In genomic region chr11:69934169-69934568, GRCm38 (mm10) we compare ENCODE assay signal across 8 mouse cellular contexts. TPM values are rescaled to one million over a fixed set of nuclear protein-coding genes. Genes with fewer than 3 reads are reported as not detected.
A peak's percentile ranks its signal among the peaks of the same experiment; 100 is the strongest.
DNase-seq lines count a peak whose midpoint lies in the region; ATAC-seq lines count a peak whose summit lies in the region.

No protein-coding gene starts in this region.

- peaks cover 13% of the 10 kb centered on the region; the same call in 1 of the 2 replicates for H3K27me3 ChIP-seq in embryonic facial prominence, embryonic 15.5 days
- peaks cover 43% of the 10 kb centered on the region for H3K27me3 ChIP-seq in heart, embryonic 10.5 days (ENCODE audit: insufficient read depth, poor library complexity, severe bottlenecking)
- peaks cover 9% of the 10 kb centered on the region; the same call in 1 of the 2 replicates for H3K27me3 ChIP-seq in kidney, embryonic 14.5 days (ENCODE audit: control insufficient read depth, insufficient read depth, low read length)
- peaks cover 50% of the 10 kb centered on the region for H3K27me3 ChIP-seq in liver, embryonic 12.5 days (replicated peaks)
- no peaks in the 10 kb centered on the region for H3K27me3 ChIP-seq in stomach, embryonic 14.5 days (ENCODE audit: control insufficient read depth, insufficient read depth, low read length)

- H3K4me1 ChIP-seq in embryonic facial prominence, embryonic 15.5 days, result peaks cover 45% of the 10 kb centered on the region
- peaks cover 36% of the 10 kb centered on the region for H3K4me1 ChIP-seq in heart, embryonic 10.5 days
- H3K4me1 ChIP-seq in kidney, embryonic 14.5 days (ENCODE audit: control insufficient read depth, insufficient read depth, low read length), result peaks cover 13% of the 10 kb centered on the region
- peaks cover 44% of the 10 kb centered on the region for H3K4me1 ChIP-seq in liver, embryonic 12.5 days
- H3K4me1 ChIP-seq in stomach, embryonic 14.5 days (ENCODE audit: control insufficient read depth, insufficient read depth, low read length), result peaks cover 16% of the 10 kb centered on the region; the same call in 1 of the 2 replicates

- no peak overlapping the region for H3K27ac ChIP-seq in embryonic facial prominence, embryonic 15.5 days (replicated peaks)
- H3K27ac ChIP-seq in heart, embryonic 10.5 days, result 0 out of 2 replicates have a peak overlapping the region, but pooled peaks have one; percentile 22
- no peak overlapping the region for H3K27ac ChIP-seq in kidney, embryonic 14.5 days (ENCODE audit: low read depth, low read length)
- H3K27ac ChIP-seq in liver, embryonic 12.5 days, result no peak overlapping the region; the same call in 1 of the 2 replicates
- H3K27ac ChIP-seq in stomach, embryonic 14.5 days (ENCODE audit: low read length), result no peak overlapping the region

- peak; percentile 90 for DNase-seq in A20 (ENCODE audit: low read depth, low spot score)
- peak; percentile 94 to 96 for DNase-seq in adrenal gland, postnatal 4 days (ENCODE audit: low spot score in 2 of 2)
- peak; percentile 95 for DNase-seq in heart, embryonic 10.5 days (ENCODE audit: low spot score)
- DNase-seq in natural killer cell, adult 2 months (ENCODE audit: low spot score in 2 of 2), result peak; percentile 85 to 89

- no peak overlapping the region for H3K9ac ChIP-seq in embryonic facial prominence, embryonic 15.5 days
- no peak overlapping the region for H3K9ac ChIP-seq in kidney, embryonic 14.5 days (ENCODE audit: low read depth, low read length)
- H3K9ac ChIP-seq in liver, embryonic 12.5 days, result no peak overlapping the region
- no peak overlapping the region for H3K9ac ChIP-seq in stomach, embryonic 14.5 days (replicated peaks; ENCODE audit: low read depth, low read length)

- H3K4me2 ChIP-seq in embryonic facial prominence, embryonic 15.5 days (replicated peaks), result peak overlapping the region; percentile 44
- H3K4me2 ChIP-seq in kidney, embryonic 14.5 days (replicated peaks; ENCODE audit: low read depth, low read length), result peak overlapping the region; percentile 38
- H3K4me2 ChIP-seq in liver, embryonic 12.5 days, result peak overlapping the region; percentile 91
- peak overlapping the region; percentile 34 for H3K4me2 ChIP-seq in stomach, embryonic 14.5 days (replicated peaks; ENCODE audit: low read depth, low read length)

- under 1% methylated on average over 18 of the region's 18 CpGs for WGBS in embryonic facial prominence, embryonic 15.5 days
- 1% methylated on average over 18 of the region's 18 CpGs for WGBS in heart, embryonic 10.5 days
- WGBS in kidney, embryonic 14.5 days, result under 1% methylated on average over 18 of the region's 18 CpGs
- WGBS in liver, embryonic 12.5 days (ENCODE audit: insufficient replicate concordance), result 2% methylated on average over 18 of the region's 18 CpGs
- WGBS in stomach, embryonic 14.5 days, result 1% methylated on average over 18 of the region's 18 CpGs

- H3K4me3 ChIP-seq in embryonic facial prominence, embryonic 15.5 days (replicated peaks), result peak overlapping the region; percentile 26
- peak overlapping the region; percentile 77 for H3K4me3 ChIP-seq in heart, embryonic 10.5 days
- H3K4me3 ChIP-seq in kidney, embryonic 14.5 days (ENCODE audit: low read length), result peak overlapping the region; percentile 11; the same call in 1 of the 2 replicates
- peak overlapping the region; percentile 56 for H3K4me3 ChIP-seq in liver, embryonic 12.5 days
- peak overlapping the region; percentile 5; the same call in 1 of the 2 replicates for H3K4me3 ChIP-seq in stomach, embryonic 14.5 days (ENCODE audit: low read depth, low read length)

- H3K36me3 ChIP-seq in embryonic facial prominence, embryonic 15.5 days, result no peaks in the 10 kb centered on the region
- no peaks in the 10 kb centered on the region for H3K36me3 ChIP-seq in heart, embryonic 10.5 days
- no peaks in the 10 kb centered on the region for H3K36me3 ChIP-seq in kidney, embryonic 14.5 days (ENCODE audit: control insufficient read depth, insufficient read depth, low read length)
- H3K36me3 ChIP-seq in liver, embryonic 12.5 days, result no peaks in the 10 kb centered on the region
- no peaks in the 10 kb centered on the region for H3K36me3 ChIP-seq in stomach, embryonic 14.5 days (ENCODE audit: control insufficient read depth, insufficient read depth, low read length)

- no peaks in the 10 kb centered on the region for H3K9me3 ChIP-seq in embryonic facial prominence, embryonic 15.5 days (replicated peaks)
- H3K9me3 ChIP-seq in heart, embryonic 10.5 days, result no peaks in the 10 kb centered on the region
- H3K9me3 ChIP-seq in kidney, embryonic 14.5 days (ENCODE audit: control insufficient read depth, low read length), result no peaks in the 10 kb centered on the region
- H3K9me3 ChIP-seq in liver, embryonic 12.5 days (replicated peaks), result no peaks in the 10 kb centered on the region
- no peaks in the 10 kb centered on the region for H3K9me3 ChIP-seq in stomach, embryonic 14.5 days (ENCODE audit: control insufficient read depth, low read depth, low read length)

- peak; percentile 30; the same call in 1 of the 2 replicates for ATAC-seq in embryonic facial prominence, embryonic 15.5 days (ENCODE audit: insufficient number of reproducible peaks, low FRiP score, low TSS enrichment, low read depth)
- ATAC-seq in kidney, embryonic 14.5 days (ENCODE audit: low FRiP score, low TSS enrichment), result peak; percentile 53
- peak; percentile 59 for ATAC-seq in liver, embryonic 12.5 days
- peak; percentile 64 for ATAC-seq in stomach, embryonic 14.5 days (ENCODE audit: insufficient number of reproducible peaks, insufficient read depth, low FRiP score, low read depth)

RNA-seq across cellular contexts. Expression of gene Ybx2, which starts 1.4 kb away (rescaled TPM):
- total RNA-seq in adrenal gland, postnatal 4 days (2021), result 10 to 100 TPM in 1 of 2 experiments, 1 to 10 TPM in 1; 9.7 to 20.6 TPM
- 2.7 and 6.2 TPM in 2 replicates for polyA plus RNA-seq in embryonic facial prominence, embryonic 15.5 days (2015; fragmentation: Nextera tagmentation; extraction: Ambion mirVana)
- polyA plus RNA-seq in heart, embryonic 10.5 days (2016; fragmentation: Nextera tagmentation; extraction: Ambion mirVana), result 1.8 and 2.1 TPM in 2 replicates
- 10.1 and 10.7 TPM in 2 replicates for polyA plus RNA-seq in kidney, embryonic 14.5 days (2014; fragmentation: Nextera tagmentation; extraction: Ambion mirVana)
- 0.20 and 0.25 TPM in 2 replicates for polyA plus RNA-seq in liver, embryonic 12.5 days (2016; fragmentation: Nextera tagmentation; extraction: Ambion mirVana)
- polyA plus RNA-seq in stomach, embryonic 14.5 days (2014; fragmentation: Nextera tagmentation; extraction: Ambion mirVana), result 6.6 and 8.9 TPM in 2 replicates

RNA-seq across cellular contexts. Expression of gene Eif5a, which starts 12.4 kb away (rescaled TPM):
- total RNA-seq in adrenal gland, postnatal 4 days (2021), result 100 to 1,000 TPM; 598 to 600 TPM
- polyA plus RNA-seq in embryonic facial prominence, embryonic 15.5 days (2015; fragmentation: Nextera tagmentation; extraction: Ambion mirVana), result 1,531 and 1,570 TPM in 2 replicates
- polyA plus RNA-seq in heart, embryonic 10.5 days (2016; fragmentation: Nextera tagmentation; extraction: Ambion mirVana), result 2,011 and 2,470 TPM in 2 replicates
- polyA plus RNA-seq in kidney, embryonic 14.5 days (2014; fragmentation: Nextera tagmentation; extraction: Ambion mirVana), result 2,108 and 2,169 TPM in 2 replicates
- polyA plus RNA-seq in liver, embryonic 12.5 days (2016; fragmentation: Nextera tagmentation; extraction: Ambion mirVana), result 2,199 and 2,266 TPM in 2 replicates
- polyA plus RNA-seq in stomach, embryonic 14.5 days (2014; fragmentation: Nextera tagmentation; extraction: Ambion mirVana), result 1,510 and 1,553 TPM in 2 replicates

RNA-seq across cellular contexts. Expression of gene Slc2a4, which starts 13.8 kb away (rescaled TPM):
- 10 to 100 TPM; 23.6 to 24.8 TPM for total RNA-seq in adrenal gland, postnatal 4 days (2021)
- polyA plus RNA-seq in embryonic facial prominence, embryonic 15.5 days (2015; fragmentation: Nextera tagmentation; extraction: Ambion mirVana), result 21.1 and 21.7 TPM in 2 replicates
- polyA plus RNA-seq in heart, embryonic 10.5 days (2016; fragmentation: Nextera tagmentation; extraction: Ambion mirVana), result 17.8 and 24.1 TPM in 2 replicates
- 11.7 and 14.1 TPM in 2 replicates for polyA plus RNA-seq in kidney, embryonic 14.5 days (2014; fragmentation: Nextera tagmentation; extraction: Ambion mirVana)
- 14.9 and 17.0 TPM in 2 replicates for polyA plus RNA-seq in liver, embryonic 12.5 days (2016; fragmentation: Nextera tagmentation; extraction: Ambion mirVana)
- polyA plus RNA-seq in stomach, embryonic 14.5 days (2014; fragmentation: Nextera tagmentation; extraction: Ambion mirVana), result 31.3 and 31.5 TPM in 2 replicates

RNA-seq across cellular contexts. Expression of gene Gps2, which starts 20.5 kb away (rescaled TPM):
- total RNA-seq in adrenal gland, postnatal 4 days (2021), result 10 to 100 TPM; 60.0 to 67.0 TPM
- polyA plus RNA-seq in embryonic facial prominence, embryonic 15.5 days (2015; fragmentation: Nextera tagmentation; extraction: Ambion mirVana), result 84.5 and 85.1 TPM in 2 replicates
- 55.2 and 69.4 TPM in 2 replicates for polyA plus RNA-seq in heart, embryonic 10.5 days (2016; fragmentation: Nextera tagmentation; extraction: Ambion mirVana)
- 73.4 and 82.0 TPM in 2 replicates for polyA plus RNA-seq in kidney, embryonic 14.5 days (2014; fragmentation: Nextera tagmentation; extraction: Ambion mirVana)
- polyA plus RNA-seq in liver, embryonic 12.5 days (2016; fragmentation: Nextera tagmentation; extraction: Ambion mirVana), result 125 TPM in 2 replicates
- polyA plus RNA-seq in stomach, embryonic 14.5 days (2014; fragmentation: Nextera tagmentation; extraction: Ambion mirVana), result 71.3 and 80.0 TPM in 2 replicates

RNA-seq across cellular contexts. Expression of gene Cldn7, which starts 30.4 kb away (rescaled TPM):
- 10 to 100 TPM in 1 of 2 experiments, 1 to 10 TPM in 1; 3.1 to 17.3 TPM for total RNA-seq in adrenal gland, postnatal 4 days (2021)
- 37.5 and 57.4 TPM in 2 replicates for polyA plus RNA-seq in embryonic facial prominence, embryonic 15.5 days (2015; fragmentation: Nextera tagmentation; extraction: Ambion mirVana)
- polyA plus RNA-seq in heart, embryonic 10.5 days (2016; fragmentation: Nextera tagmentation; extraction: Ambion mirVana), result 4.7 and 22.3 TPM in 2 replicates
- 117 and 132 TPM in 2 replicates for polyA plus RNA-seq in kidney, embryonic 14.5 days (2014; fragmentation: Nextera tagmentation; extraction: Ambion mirVana)
- 2.8 and 3.3 TPM in 2 replicates for polyA plus RNA-seq in liver, embryonic 12.5 days (2016; fragmentation: Nextera tagmentation; extraction: Ambion mirVana)
- 196 and 205 TPM in 2 replicates for polyA plus RNA-seq in stomach, embryonic 14.5 days (2014; fragmentation: Nextera tagmentation; extraction: Ambion mirVana)

Comparison
In these comparisons a context has a peak if more than half of its experiments do, and no peak if none do; other contexts are left out.
1. H3K4me2 ChIP-seq: peak in every context shown above with its lines; median percentile 91 in liver, embryonic 12.5 days; 44 in embryonic facial prominence, embryonic 15.5 days; 38 in kidney, embryonic 14.5 days; 34 in stomach, embryonic 14.5 days.
2. H3K4me3 ChIP-seq: peak in every context shown above with its lines; median percentile 77 in heart, embryonic 10.5 days; 56 in liver, embryonic 12.5 days; 26 in embryonic facial prominence, embryonic 15.5 days; 11 in kidney, embryonic 14.5 days; 5 in stomach, embryonic 14.5 days.